Mouse (Mus musculus) small intestine, adult 2 months (tissue): ENCODE data around the gene Jaml.

ENCODE experiments used
- CTCF ChIP-seq: fragments of 200-500 bp; IDR thresholded peaks from 2 replicates; pipeline ENCODE4 v1.5.1; 2012; ENCODE audit warnings: low read depth, mild to moderate bottlenecking, control low read depth, inconsistent platforms, low read length, moderate library complexity, mixed read lengths; ENCODE audit not compliant: insufficient replicate concordance, insufficient read length; ENCODE audit errors: extremely low read depth
- POLR2A ChIP-seq: fragments of 200-500 bp; IDR thresholded peaks from 2 replicates; pipeline ENCODE4 v1.6.1; 2012; ENCODE audit warnings: low read depth, mild to moderate bottlenecking, control low read depth, inconsistent platforms, low read length, moderate library complexity

- TF ChIP-seq CTCF: no peak
- no peak for TF ChIP-seq POLR2A
Observed at GRCm38 (mm10) chr9:45040066-45040845, 38.7 kb upstream of the Jaml start.
